Mouse (Mus musculus) right cerebral cortex, adult 18-20 months (tissue): Measurements from ENCODE around the gene Kif11.
A peak's percentile ranks its signal among the peaks of the same experiment; 100 is the strongest.

ENCODE experiments used
- DNase-seq: peaks from one replicate; pipeline ENCODE4 v3.0.0; 2022; ENCODE audit warnings: mixed read lengths

Kif11 gene

GRCm38 (mm10) chr19:37375755-37376615 is at the start of gene Kif11:
Gene Kif11, plus strand, starts transcription at chr19:37376403.
- peak; percentile 100 for DNase-seq

GRCm38 (mm10) chr19:37327216-37327615 is 49.0 kb upstream of the Kif11 start:
- DNase-seq: no peak

- no peak for DNase-seq
Observed at GRCm38 (mm10) chr19:37332726-37333125, 43.5 kb upstream of the Kif11 start.

DNA sequence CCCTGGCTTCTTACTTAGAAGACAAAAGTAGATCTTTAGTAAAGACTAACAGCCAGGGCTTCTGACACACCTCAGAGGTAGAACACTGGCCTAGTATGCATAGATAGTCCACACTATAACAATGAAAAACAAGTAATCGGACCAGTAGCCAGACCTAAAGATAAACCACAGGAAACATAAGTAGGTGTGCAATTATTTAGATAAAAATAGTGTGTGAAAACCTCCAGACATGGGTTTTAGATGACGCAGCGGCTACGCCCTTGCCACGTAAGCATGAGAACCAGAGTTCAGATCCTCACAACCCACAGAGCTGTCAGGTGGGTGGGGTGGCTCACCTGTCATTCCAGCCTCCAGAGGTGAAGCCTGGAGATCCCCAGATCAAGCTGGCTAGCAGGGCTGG is 42.8 kb upstream of the Kif11 start:
- no peak for DNase-seq

- DNase-seq: no peak
Observed at GRCm38 (mm10) chr19:37335392-37335791, 40.8 kb upstream of the Kif11 start.

- no peak for DNase-seq
Observed at GRCm38 (mm10) chr19:37337752-37338151, 38.5 kb upstream of the Kif11 start, which contains the start of gene Ide. Gene Ide, minus strand, starts transcription at chr19:37337852.

- DNase-seq: no peak
Observed at GRCm38 (mm10) chr19:37340495-37340894, 35.7 kb upstream of the Kif11 start.

DNA sequence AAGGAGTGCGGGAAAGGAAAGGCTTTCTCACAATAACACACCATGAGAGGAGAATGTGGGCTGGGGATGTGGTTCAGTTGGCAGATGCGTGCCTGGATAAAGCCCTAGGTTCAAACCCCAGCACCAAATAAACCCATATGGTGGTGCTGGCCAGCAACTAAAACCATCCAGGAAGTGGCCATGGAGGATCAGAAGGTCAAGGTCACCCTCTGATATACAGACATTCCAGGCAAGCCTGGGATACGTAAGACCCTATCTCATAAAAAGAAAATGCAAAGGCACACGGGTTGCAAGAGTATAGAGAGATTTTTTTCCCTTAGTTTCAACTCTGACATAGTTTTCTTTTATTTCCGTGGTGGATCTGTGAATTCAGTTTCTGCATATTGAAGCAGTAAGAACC is 35.3 kb upstream of the Kif11 start:
- no peak for DNase-seq

DNA sequence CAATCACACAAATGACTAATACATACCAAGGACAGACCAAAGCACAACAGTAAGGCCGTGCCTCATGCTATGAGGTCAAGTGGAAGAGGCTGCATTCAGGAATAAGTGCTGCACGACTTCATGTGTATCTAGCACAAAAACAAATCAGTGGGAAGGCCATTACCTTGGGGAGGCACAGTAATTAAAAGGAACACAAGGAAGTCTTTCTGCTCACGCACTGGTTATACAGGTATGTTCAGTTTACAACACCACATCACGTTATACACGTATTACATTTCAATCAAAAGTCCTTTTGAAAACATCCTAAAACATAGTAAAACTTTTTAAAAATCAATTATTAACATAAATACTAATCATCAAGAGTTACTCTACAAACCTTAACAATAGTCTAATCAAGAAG is 32.3 kb upstream of the Kif11 start:
- no peak for DNase-seq

GRCm38 (mm10) chr19:37346258-37346657 is 29.9 kb upstream of the Kif11 start:
- DNase-seq: no peak

GRCm38 (mm10) chr19:37348331-37348730 is 27.9 kb upstream of the Kif11 start:
- DNase-seq: no peak

- no peak for DNase-seq
Observed at GRCm38 (mm10) chr19:37348952-37349351, 27.3 kb upstream of the Kif11 start.

DNA sequence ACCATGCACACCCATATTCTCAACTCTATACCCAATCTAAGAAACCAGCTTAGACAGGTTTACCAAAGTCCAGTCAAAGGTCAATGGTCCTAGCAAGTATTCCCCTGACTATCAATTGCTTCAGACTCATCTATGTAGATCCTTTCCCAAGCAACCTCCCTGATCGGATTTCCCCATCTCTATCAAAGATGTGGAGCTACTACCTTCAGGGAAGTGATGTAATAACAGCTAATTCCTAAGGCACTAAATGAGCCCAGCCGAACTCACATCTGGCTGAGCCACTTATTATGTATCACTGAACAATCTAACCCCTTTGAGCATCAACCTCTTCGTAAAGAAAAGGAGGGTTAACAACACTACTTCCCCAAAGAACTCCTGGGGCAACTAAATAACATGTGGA is 23.4 kb upstream of the Kif11 start:
- DNase-seq: no peak

DNA sequence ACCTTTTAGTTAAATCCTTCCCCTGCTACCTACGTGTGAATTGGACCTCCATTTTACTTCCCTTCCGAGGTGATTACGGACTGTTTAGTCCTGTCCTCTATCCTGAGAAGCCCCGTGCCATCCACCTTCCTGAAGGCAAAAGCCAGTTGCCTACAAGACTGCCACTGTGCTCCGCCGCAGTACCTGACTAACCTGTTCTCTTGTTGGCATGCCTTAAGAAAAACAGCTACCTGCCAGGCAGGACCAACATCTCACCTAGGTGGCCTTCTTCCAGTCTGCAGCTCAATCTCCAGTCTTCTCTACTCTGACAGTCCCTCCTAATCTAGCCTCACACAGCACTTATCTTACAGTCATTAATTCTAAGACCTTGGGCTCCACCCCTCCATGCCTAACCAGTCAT is 22.9 kb upstream of the Kif11 start:
- DNase-seq: no peak

GRCm38 (mm10) chr19:37360044-37360443 is 16.2 kb upstream of the Kif11 start:
- DNase-seq: no peak

DNA sequence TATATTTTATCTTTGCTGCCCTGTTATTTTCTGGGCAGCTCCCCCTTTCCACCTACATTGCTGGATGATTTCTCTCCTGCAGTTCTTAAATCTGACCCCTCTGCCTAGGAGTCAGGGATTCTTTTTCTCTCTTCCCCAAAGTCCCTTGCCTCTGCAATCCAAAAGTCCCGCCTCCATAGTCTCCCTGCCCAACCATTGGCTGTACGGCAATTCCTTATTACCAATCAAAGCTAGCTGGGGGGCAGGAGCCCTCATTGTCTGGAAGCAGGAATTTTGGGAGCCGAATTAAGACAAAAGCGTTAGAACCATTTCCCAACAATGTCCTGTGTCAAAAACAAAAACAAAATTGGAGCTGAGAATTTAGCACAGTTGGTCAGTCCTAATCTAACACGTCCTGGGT is 13.7 kb upstream of the Kif11 start:
- DNase-seq: no peak

GRCm38 (mm10) chr19:37363128-37363939 is 12.9 kb upstream of the Kif11 start:
- peak; percentile 46 for DNase-seq

- DNase-seq: no peak
Observed at GRCm38 (mm10) chr19:37368990-37369389, 7.2 kb upstream of the Kif11 start.

GRCm38 (mm10) chr19:37369921-37370320 is 6.3 kb upstream of the Kif11 start:
- DNase-seq: no peak

GRCm38 (mm10) chr19:37370356-37370755 is 5.8 kb upstream of the Kif11 start:
- no peak for DNase-seq

GRCm38 (mm10) chr19:37374941-37375754 is 1.1 kb upstream of the Kif11 start:
- DNase-seq: no peak

DNA sequence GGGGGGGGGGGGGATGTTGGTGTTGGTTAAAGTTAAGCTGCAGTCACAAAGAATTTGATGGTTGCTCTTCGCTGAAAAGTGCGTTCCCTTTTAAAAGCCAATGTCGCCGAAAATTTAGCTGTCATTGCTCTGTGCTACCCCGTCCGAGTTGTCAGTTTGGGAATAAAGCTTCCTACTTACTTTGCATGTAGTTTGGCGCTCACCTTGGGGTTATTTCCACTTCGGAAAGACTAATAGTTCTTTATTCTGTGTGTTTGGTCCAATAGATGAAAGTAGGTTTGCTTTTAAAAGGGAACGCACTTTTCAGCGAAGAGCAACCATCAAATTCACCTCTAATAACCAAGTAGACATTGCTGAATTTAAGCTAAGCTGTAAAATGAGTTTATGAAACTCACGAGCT is 638 bp downstream of the Kif11 start:
- DNase-seq: no peak

DNA sequence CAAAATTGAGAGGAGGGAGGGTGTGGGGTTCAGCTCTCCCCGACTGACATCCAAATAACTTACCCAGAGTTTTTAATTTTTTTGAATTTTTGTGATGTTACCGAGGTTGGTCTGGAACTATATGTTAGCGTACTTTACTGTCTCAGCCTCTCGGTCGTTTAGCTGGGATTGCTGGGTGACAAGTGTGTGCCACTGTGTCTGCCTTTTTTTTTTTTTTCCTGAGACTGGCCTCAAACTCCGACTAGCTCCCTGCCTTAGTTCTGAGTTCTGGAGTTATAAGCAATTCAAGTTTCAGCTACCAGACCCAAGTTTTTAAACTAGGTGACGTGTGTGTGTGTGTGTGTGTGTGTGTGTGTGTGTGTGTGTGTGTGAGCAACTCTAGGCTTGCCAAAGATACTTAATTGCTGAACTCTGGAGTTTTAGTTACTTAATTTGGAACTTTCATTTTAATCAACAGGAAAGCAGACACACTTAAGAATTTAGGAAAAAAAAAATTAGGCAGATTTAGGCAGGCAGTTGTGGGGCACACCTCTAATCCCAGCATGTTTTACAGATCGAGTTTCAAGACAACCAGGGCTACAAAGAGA is 1.3 kb downstream of the Kif11 start:
- no peak for DNase-seq
